Mouse (Mus musculus): ENCODE results near the gene Slit3.

DNA sequence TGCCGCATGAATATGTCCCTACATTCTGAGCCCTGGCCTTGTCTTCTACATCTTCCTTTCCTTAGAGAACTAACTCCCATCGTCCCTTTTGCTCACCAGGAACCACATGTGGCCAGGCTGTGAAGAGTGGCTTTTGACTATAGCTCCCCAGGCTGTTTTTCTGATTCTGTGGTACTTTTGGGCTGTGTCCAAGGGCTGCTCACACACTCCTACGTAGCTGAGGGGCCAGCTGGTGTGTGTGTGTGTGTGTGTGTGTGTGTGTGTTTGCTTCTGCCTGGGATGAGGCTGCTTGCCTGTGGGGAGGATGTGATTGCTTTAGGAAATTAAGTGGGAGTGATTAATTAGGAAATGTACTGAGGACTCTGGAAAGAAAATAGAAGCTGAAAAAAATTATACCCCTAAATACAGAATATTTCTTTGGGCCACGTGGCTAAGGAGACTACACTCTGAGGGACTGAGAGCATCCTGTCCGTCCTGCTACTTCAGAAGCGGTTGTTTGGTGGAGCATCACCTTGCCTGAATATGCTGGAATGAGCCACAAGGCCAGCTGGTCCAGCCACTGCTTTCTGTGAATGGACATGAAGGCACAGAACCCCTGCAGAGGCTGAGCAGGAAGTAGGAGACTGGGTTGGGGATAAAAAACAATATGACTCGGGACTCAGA, 21.8 kb downstream of the Slit3 start:
- TF ChIP-seq CTCF (IDR thresholded peaks at IDR 0.05; ENCODE audit: low read depth, low read length) (no peak), GATA1 (IDR thresholded peaks at IDR 0.05; ENCODE audit: borderline replicate concordance, low read length) (no peak), GATA2 (IDR thresholded peaks at IDR 0.05; ENCODE audit: borderline replicate concordance, low read depth, low read length) (no peak), TAL1 (conservative IDR thresholded peaks at IDR 0.05; ENCODE audit: low read depth, low read length) (no peak)

All from G1E (cell line).